Mouse (Mus musculus): Measurements from ENCODE around the gene Ugt1a10.
A peak's percentile ranks its signal among the peaks of the same experiment; 100 is the strongest.
"Not testable (repeated sequence)": the region's sequence is repeated elsewhere in the genome, so short reads cannot be mapped to it uniquely, and the experiment has no call there.

Ugt1a10 gene

GRCm38 (mm10) chr1:88055088-88055487 lies at the start of gene Ugt1a10:
Gene Ugt1a10 (plus strand): TSS chr1:88055388.
- H3K27me3 ChIP-seq (ENCODE audit: control insufficient read depth, insufficient read depth, low read length, poor library complexity, severe bottlenecking), result no peaks in the 10 kb centered on the region
- no peaks in the 10 kb centered on the region for H3K36me3 ChIP-seq (ENCODE audit: control insufficient read depth, insufficient read depth, low read length, poor library complexity, severe bottlenecking)
- no peak for DNase-seq (ENCODE audit: low read depth, low spot score)

GRCm38 (mm10) chr1:88007692-88008210 lies 47.4 kb upstream of the Ugt1a10 start:
- DNase-seq (ENCODE audit: low read depth, low spot score), result peak; percentile 3
- Histone ChIP-seq H3K27me3 (ENCODE audit: control insufficient read depth, insufficient read depth, low read length, poor library complexity, severe bottlenecking) (no peaks in the 10 kb centered on the region), H3K36me3 (ENCODE audit: control insufficient read depth, insufficient read depth, low read length, poor library complexity, severe bottlenecking) (no peaks in the 10 kb centered on the region)

GRCm38 (mm10) chr1:88008211-88008697 lies 46.9 kb upstream of the Ugt1a10 start, which contains the start of gene Usp40:
Gene Usp40 (minus strand): TSS chr1:88008551.
- no peaks in the 10 kb centered on the region for H3K27me3 ChIP-seq (ENCODE audit: control insufficient read depth, insufficient read depth, low read length, poor library complexity, severe bottlenecking)
- H3K36me3 ChIP-seq (ENCODE audit: control insufficient read depth, insufficient read depth, low read length, poor library complexity, severe bottlenecking), result no peaks in the 10 kb centered on the region
- peak; percentile 68 for DNase-seq (ENCODE audit: low read depth, low spot score)

DNA sequence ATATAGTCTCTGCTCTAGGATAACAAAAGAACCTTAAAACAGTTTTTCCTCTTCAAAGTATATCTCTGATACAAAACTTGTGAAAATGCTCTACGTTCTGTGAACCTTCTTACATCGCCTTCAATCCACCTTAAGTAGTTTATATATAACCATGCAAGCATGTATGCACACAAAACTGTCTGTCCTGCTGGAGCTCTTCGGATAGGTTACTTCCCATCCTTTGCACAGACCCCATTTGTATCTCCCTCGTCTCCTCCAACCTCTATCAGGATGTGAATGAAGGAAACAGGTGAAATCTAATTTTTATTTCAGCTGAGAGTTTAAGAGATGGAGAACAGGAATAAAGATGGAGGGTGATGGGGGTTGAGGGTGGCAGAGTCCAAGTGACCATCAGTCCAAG lies 46.5 kb upstream of the Ugt1a10 start:
- no peak for DNase-seq (ENCODE audit: low read depth, low spot score)
- H3K36me3 ChIP-seq (ENCODE audit: control insufficient read depth, insufficient read depth, low read length, poor library complexity, severe bottlenecking), result no peaks in the 10 kb centered on the region

GRCm38 (mm10) chr1:88009521-88009920 lies 45.7 kb upstream of the Ugt1a10 start:
- Histone ChIP-seq H3K36me3 (ENCODE audit: control insufficient read depth, insufficient read depth, low read length, poor library complexity, severe bottlenecking) (no peaks in the 10 kb centered on the region), H3K27me3 (ENCODE audit: control insufficient read depth, insufficient read depth, low read length, poor library complexity, severe bottlenecking) (no peaks in the 10 kb centered on the region)
- no peak for DNase-seq (ENCODE audit: low read depth, low spot score)

More for the DNA sequence above, 46.5 kb upstream of the Ugt1a10 start:
- no peaks in the 10 kb centered on the region for H3K27me3 ChIP-seq (ENCODE audit: control insufficient read depth, insufficient read depth, low read length, poor library complexity, severe bottlenecking)

DNA sequence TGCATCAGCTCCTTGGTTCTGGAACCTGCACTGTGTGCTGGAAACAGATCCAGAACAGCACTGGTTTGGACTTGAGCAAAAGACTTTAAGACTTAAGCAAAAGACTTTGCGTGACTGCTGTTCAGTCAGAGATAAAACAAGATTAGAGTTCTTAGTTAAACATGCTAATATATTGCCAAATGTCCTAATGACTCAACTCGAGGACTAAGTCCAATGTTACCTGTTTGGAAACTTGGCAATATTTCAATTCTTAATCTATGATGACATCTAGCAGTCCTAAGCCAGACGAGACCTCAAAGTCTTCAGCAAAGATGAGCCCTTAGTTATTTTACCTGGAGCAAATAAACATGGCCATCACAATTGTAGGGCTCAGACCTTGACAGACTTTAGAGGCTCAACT lies 41.5 kb upstream of the Ugt1a10 start:
- no peak for DNase-seq (ENCODE audit: low read depth, low spot score)
- Histone ChIP-seq H3K36me3 (ENCODE audit: control insufficient read depth, insufficient read depth, low read length, poor library complexity, severe bottlenecking) (no peaks in the 10 kb centered on the region), H3K27me3 (ENCODE audit: control insufficient read depth, insufficient read depth, low read length, poor library complexity, severe bottlenecking) (no peaks in the 10 kb centered on the region)

- H3K27me3 ChIP-seq (ENCODE audit: control insufficient read depth, insufficient read depth, low read length, poor library complexity, severe bottlenecking), result no peaks in the 10 kb centered on the region
- no peaks in the 10 kb centered on the region for H3K36me3 ChIP-seq (ENCODE audit: control insufficient read depth, insufficient read depth, low read length, poor library complexity, severe bottlenecking)
- no peak for DNase-seq (ENCODE audit: low read depth, low spot score)
These were observed 41.0 kb upstream of the Ugt1a10 start for GRCm38 (mm10) chr1:88014194-88014593.

DNA sequence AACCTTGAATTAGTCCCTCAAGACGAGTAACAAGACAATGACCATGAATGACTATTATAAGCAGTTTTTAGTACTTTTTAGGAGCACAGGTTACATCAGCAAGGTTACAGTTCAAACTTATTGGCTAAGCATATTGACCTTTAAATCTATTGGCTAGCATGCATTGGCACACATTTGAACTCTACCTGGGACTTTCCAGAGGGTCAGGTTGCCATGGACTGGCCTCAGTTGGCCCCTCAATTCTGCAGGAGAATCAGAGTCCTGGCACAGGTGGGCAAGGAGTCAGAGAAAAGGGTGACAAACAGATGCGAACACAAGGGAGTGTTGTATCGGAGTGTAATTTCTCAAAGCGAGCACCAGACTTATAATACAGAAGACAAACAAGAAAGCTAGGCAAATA lies 40.5 kb upstream of the Ugt1a10 start:
- DNase-seq (ENCODE audit: low read depth, low spot score), result no peak
- H3K36me3 ChIP-seq (ENCODE audit: control insufficient read depth, insufficient read depth, low read length, poor library complexity, severe bottlenecking), result no peaks in the 10 kb centered on the region
- H3K27me3 ChIP-seq (ENCODE audit: control insufficient read depth, insufficient read depth, low read length, poor library complexity, severe bottlenecking), result no peaks in the 10 kb centered on the region

- Histone ChIP-seq H3K36me3 (ENCODE audit: control insufficient read depth, insufficient read depth, low read length, poor library complexity, severe bottlenecking) (no peaks in the 10 kb centered on the region), H3K27me3 (ENCODE audit: control insufficient read depth, insufficient read depth, low read length, poor library complexity, severe bottlenecking) (no peaks in the 10 kb centered on the region)
- DNase-seq (ENCODE audit: low read depth, low spot score), result no peak
These were observed 39.8 kb upstream of the Ugt1a10 start for GRCm38 (mm10) chr1:88015371-88015770.

DNA sequence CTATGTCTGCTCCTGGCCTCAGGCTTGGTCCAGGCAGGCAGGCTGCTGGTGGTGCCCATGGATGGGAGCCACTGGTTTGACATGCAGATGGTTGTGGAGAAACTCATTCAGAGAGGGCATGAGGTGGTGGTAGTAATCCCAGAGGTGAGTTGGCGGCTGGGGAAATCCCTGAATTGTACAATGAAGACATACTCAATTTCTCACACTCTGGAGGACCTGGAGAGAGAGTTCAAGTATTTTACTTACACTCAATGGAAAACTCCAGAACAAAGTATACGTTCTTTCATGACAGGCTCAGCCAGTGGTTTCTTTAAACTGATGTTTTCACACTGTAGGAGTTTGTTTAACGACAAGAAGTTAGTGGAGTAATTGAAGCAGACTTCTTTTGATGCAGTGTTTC lies 29.9 kb upstream of the Ugt1a10 start:
- not testable (repeated sequence) for H3K27me3 ChIP-seq (ENCODE audit: control insufficient read depth, insufficient read depth, low read length, poor library complexity, severe bottlenecking); DNase-seq (ENCODE audit: low read depth, low spot score); H3K36me3 ChIP-seq (ENCODE audit: control insufficient read depth, insufficient read depth, low read length, poor library complexity, severe bottlenecking)

DNA sequence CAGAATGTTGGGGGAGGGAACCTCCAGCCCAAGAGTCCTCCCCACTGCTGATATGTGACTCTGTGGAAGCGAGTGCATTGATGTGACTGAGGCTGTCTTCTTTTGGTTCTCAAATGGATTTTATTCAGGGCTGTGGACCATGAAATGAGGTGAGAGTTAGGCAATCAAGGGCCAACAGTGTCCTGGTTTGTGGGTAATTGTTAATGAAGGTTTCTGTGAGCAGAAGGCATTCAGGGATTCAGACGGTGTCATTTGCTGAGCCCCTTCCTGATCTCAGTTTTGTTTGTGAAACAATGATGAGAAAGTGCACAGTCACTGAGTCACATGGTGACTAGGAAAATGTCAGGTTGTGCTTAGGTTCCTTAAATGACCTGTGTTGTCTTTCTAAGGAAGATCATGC lies 12.1 kb upstream of the Ugt1a10 start:
- H3K27me3 ChIP-seq (ENCODE audit: control insufficient read depth, insufficient read depth, low read length, poor library complexity, severe bottlenecking); H3K36me3 ChIP-seq (ENCODE audit: control insufficient read depth, insufficient read depth, low read length, poor library complexity, severe bottlenecking); DNase-seq (ENCODE audit: low read depth, low spot score): not testable (repeated sequence)

DNA sequence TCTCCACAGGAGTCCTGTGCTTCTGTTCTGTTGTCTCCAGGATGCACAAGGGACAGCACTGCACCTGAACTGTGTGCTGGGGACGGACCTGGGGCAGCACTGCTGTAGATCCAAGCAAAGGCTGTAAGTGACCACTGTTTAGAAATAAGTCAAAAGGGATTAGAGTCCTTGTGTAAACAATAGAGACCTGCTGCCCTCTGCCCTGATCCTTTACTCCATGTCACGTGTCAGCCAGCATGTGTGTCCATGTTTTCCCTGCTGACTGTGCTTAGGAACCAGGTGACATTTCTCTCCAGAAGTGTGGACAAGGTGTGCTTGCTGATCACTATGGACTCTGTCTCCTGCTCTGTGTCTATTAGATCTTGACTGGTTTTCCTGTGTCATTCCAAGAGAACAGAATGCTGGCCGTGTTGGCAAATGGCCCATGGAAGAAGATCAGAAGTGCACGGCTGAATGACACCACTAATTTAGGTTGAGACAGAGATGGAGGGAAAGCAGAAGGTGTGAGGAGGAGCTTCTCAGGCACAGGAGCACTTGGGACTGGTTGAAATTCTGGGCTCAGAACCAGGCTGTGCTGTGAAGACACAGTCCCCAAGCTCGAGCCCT lies 10.3 kb upstream of the Ugt1a10 start:
- H3K27me3 ChIP-seq (ENCODE audit: control insufficient read depth, insufficient read depth, low read length, poor library complexity, severe bottlenecking); DNase-seq (ENCODE audit: low read depth, low spot score): not testable (repeated sequence)

DNA sequence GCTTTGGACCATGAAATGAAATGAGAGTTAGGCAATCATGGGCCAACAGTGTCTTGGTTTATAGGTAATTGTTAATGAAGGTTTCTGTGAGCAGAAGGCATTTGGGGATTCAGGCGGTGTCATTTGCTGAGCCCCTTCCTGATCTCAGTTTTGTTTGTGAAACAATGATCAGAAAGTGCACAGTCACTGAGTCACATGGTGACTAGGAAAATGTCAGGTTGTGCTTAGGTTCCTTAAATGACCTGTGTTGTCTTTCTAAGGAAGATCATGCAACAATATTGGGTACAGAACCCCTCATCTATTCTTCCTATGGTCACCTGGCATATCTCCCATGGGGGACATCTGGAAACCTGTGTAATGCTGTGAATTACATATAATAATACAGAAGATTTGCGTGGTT lies 7.8 kb upstream of the Ugt1a10 start:
- DNase-seq (ENCODE audit: low read depth, low spot score); H3K36me3 ChIP-seq (ENCODE audit: control insufficient read depth, insufficient read depth, low read length, poor library complexity, severe bottlenecking); H3K27me3 ChIP-seq (ENCODE audit: control insufficient read depth, insufficient read depth, low read length, poor library complexity, severe bottlenecking): not testable (repeated sequence)

More for the DNA sequence above, 10.3 kb upstream of the Ugt1a10 start:
- not testable (repeated sequence) for H3K36me3 ChIP-seq (ENCODE audit: control insufficient read depth, insufficient read depth, low read length, poor library complexity, severe bottlenecking)

- not testable (repeated sequence) for H3K36me3 ChIP-seq (ENCODE audit: control insufficient read depth, insufficient read depth, low read length, poor library complexity, severe bottlenecking); H3K27me3 ChIP-seq (ENCODE audit: control insufficient read depth, insufficient read depth, low read length, poor library complexity, severe bottlenecking); DNase-seq (ENCODE audit: low read depth, low spot score)
These were observed 11.4 kb downstream of the Ugt1a10 start for GRCm38 (mm10) chr1:88066472-88067102.

GRCm38 (mm10) chr1:88070495-88070894 lies 15.3 kb downstream of the Ugt1a10 start, which contains the start of gene Ugt1a9:
Gene Ugt1a9 (plus strand): TSS chr1:88070800.
- no peaks in the 10 kb centered on the region for H3K27me3 ChIP-seq (ENCODE audit: control insufficient read depth, insufficient read depth, low read length, poor library complexity, severe bottlenecking)
- no peak for DNase-seq (ENCODE audit: low read depth, low spot score)
- H3K36me3 ChIP-seq (ENCODE audit: control insufficient read depth, insufficient read depth, low read length, poor library complexity, severe bottlenecking), result no peaks in the 10 kb centered on the region
